Mouse (Mus musculus): ENCODE measurements at regions not wholly inside any gene's neighbourhood (a gene's known extent, or its start where the extent isn't known, plus 50 kb on each side); places are given as distances from the start of the nearest gene placed in this dataset.

DNA sequence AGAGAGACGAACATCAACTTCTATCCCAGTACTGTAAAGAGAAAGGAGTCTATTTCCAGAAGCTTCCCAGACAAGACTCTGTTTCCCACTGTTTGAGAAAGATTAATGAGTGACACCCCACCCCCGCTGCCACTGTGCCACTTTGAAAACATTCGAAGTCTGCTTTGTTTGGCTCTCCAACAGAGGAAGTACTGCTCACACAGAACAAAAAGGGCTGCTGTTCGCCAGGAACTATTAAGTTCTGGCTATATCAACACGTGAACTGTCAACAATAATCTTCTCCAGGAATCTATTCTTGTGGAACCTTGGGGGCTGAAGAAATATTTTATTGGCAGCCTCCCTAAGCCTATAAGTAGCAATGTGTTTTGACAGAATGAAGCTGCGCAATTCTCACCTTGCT, 144.7 kb upstream of the Flrt2 start:
- DNase-seq, result peak; percentile 26
- intact Hi-C loops (cut with DNase I), result no loop called here

- DNase-seq, result no peak
- intact Hi-C loops (cut with DNase I), result no loop called here
These were observed 138.9 kb upstream of the Flrt2 start for GRCm38 (mm10) chr12:95553129-95553528.

DNA sequence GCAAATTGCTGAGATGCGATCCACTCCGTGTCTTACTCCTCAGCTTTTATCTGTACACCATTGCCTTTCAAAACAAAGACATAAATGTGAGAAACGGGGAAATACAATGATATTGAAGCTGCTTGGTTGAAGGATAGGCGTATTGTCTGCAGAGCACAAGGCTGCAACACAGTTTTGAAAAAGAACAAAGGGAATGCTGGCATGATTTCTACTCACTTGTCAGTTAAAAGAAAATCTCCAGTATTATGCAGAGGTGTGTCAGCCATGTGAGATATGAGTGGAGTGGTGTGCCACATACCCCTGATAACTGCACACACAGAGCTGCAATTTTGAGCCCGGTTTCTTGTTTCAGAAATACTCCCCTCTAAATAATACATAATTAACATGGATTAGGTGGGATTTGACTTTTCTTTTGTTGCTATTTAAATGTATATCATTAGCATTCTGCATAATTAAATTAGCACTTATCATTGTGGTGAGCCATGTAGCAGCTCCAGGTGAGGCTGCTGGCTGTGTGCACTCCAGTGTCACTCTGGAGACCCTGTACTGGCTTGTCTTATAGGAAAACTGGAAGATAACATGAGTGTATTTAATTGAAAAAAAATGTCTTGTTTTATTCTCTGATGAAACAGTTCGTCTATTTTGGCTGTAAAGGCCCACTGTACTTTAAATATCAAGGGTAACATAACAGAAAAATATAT, 133.2 kb upstream of the Flrt2 start:
- DNase-seq, result no peak

GRCm38 (mm10) chr12:95563431-95563830, 128.6 kb upstream of the Flrt2 start:
- no peak for DNase-seq
- intact Hi-C loops (cut with DNase I), result no loop called here

More for the DNA sequence above, 133.2 kb upstream of the Flrt2 start:
- intact Hi-C loops (cut with DNase I), result no loop called here

- peak; percentile 42 for DNase-seq
- intact Hi-C loops (cut with DNase I), result no loop called here
These were observed 115.3 kb upstream of the Flrt2 start for GRCm38 (mm10) chr12:95576772-95577171.

- no peak for DNase-seq
- intact Hi-C loops (cut with DNase I), result no loop called here
These were observed 103.0 kb upstream of the Flrt2 start for GRCm38 (mm10) chr12:95589011-95589410.

DNA sequence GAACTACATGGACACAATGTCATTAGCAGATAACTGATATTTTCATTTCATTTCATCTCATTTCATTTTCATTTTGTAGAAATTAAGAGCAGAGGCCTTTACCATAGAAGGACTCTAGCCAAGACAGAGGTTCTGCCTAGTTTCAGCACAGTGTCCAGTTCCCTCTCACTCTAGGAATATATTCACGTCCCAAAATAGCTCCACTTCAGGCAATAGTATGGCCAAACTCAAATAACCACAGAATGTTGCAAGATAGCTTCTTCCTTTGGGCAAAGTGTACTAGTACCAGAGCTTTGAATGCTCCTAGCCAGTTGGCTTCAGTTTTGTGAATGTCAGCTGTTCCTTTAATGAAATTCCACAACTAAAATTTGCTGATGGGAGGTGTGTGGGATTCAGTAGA, 72.7 kb upstream of the Flrt2 start:
- intact Hi-C loops (cut with DNase I), result no loop called here
- no peak for DNase-seq

GRCm38 (mm10) chr12:95631029-95631428, 61.0 kb upstream of the Flrt2 start:
- DNase-seq, result peak; percentile 21
- intact Hi-C loops (cut with DNase I), result no loop called here

- intact Hi-C loops (cut with DNase I), result no loop called here
- no peak for DNase-seq
These were observed 55.4 kb upstream of the Flrt2 start for GRCm38 (mm10) chr12:95636647-95637046.

GRCm38 (mm10) chr12:95639892-95640291, 52.1 kb upstream of the Flrt2 start:
- intact Hi-C loops (cut with DNase I), result no loop called here
- DNase-seq, result no peak

DNA sequence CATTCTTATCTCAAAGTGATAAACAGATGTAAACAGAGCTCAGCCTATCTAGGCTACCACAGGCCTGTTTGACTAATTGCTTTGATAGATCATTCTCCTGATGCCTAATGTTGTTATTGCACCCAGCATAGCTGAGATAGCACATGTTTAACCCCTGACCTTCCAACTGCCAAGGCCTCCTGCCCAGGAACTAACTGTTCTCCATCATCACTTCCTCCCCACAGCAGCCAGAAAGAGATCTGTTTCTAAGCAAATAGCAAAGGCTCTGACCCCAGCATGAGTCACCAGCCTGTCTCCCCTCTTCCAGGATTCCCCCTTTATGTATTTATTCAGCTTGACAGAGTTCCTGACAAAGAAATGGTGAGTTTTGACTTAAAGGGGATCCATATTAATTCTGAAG, 50.4 kb upstream of the Flrt2 start:
- no peak for DNase-seq
- intact Hi-C loops (cut with DNase I), result no loop called here

Data from left cerebral cortex, postnatal 4 days (tissue).